Mouse (Mus musculus) kidney, adult 2 months (tissue): Measurements from ENCODE around the gene Nup88.

Source experiments
- CTCF ChIP-seq: fragments of 200-500 bp; conservative IDR thresholded peaks from 2 replicates; pipeline ENCODE4 v1.5.1; 2011; ENCODE audit warnings: low read depth, mild to moderate bottlenecking, control low read depth, low read length, moderate library complexity, mixed read lengths; ENCODE audit not compliant: insufficient read depth, insufficient read length
- POLR2A ChIP-seq: fragments of 200-500 bp; IDR thresholded peaks from one replicate; pipeline ENCODE4 v1.6.1; 2011; ENCODE audit warnings: low read depth, low read length, control low read depth

DNA sequence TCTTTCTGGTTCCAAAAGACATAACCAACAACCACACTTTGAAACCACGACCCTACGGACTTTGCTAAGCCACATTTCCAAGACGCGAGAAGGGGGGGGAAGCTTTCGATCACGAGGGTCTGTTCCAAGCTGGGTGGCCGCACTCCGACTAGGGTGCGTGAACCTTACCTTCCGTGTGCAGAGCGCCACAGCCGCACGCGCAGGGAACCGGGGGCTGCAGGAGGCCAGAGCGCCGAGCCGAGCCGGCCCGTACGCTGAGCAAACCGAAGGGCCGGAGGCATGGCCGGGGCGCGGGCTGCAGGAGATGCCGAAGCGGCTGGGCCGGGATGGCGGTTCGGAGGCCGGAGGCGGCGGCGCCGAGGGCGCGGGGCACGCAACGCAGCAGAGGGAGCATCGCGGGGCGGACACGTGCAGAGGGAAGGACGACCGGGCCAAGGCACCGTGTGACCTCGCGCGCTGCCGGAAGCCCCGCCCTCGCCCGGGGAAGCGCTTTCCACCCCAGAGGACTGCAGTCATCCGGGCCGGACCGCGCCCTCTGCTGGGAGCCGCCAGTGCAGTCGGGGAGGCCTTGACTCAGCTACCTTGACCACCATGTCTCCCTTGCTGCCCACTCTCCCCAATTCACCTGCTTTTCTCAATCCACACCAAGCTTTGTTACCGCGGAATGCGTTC lies 12.9 kb upstream of the Nup88 start, which contains the start of gene C1qbp:
- TF ChIP-seq POLR2A (peak; percentile 46), CTCF (peak; percentile 82)
